Mouse (Mus musculus) kidney, adult 2 months (tissue): ENCODE measurements at regions not wholly inside any gene's neighbourhood (a gene's known extent, or its start where the extent isn't known, plus 50 kb on each side); places are given as distances from the start of the nearest gene placed in this dataset.

Experiments
- CTCF ChIP-seq: fragments of 200-500 bp; conservative IDR thresholded peaks from 2 replicates; pipeline ENCODE4 v1.5.1; 2011; ENCODE audit warnings: low read depth, mild to moderate bottlenecking, control low read depth, low read length, moderate library complexity, mixed read lengths; ENCODE audit not compliant: insufficient read depth, insufficient read length
- POLR2A ChIP-seq: fragments of 200-500 bp; IDR thresholded peaks from one replicate; pipeline ENCODE4 v1.6.1; 2011; ENCODE audit warnings: low read depth, low read length, control low read depth

- TF ChIP-seq CTCF (no peak), POLR2A (no peak)
Observed at GRCm38 (mm10) chr10:113027300-113027699, 98.5 kb upstream of the Atxn7l3b start.
